Mouse (Mus musculus): ENCODE results near the gene Spag17. TPM values are rescaled to one million over a fixed set of nuclear protein-coding genes. Genes with fewer than 3 reads are reported as not detected.

The Spag17 gene
- total and polyA plus RNA-seq, 2 experiments from 2014 or later: 0.18 TPM; not detected in 1

- 85% methylated on average over 15 of the region's 15 CpGs for WGBS
- Histone ChIP-seq H3K4me3 (ENCODE audit: low read depth, low read length) (no peak overlapping the region), H3K4me2 (ENCODE audit: low read depth, low read length) (peak overlapping the region; percentile 76; the same call in 1 of the 2 replicates), H3K9me3 (replicated peaks; ENCODE audit: control insufficient read depth, low read length) (no peaks in the 10 kb centered on the region), H3K36me3 (replicated peaks; ENCODE audit: control insufficient read depth, insufficient read depth, low read length) (peaks cover 28% of the 10 kb centered on the region), H3K9ac (replicated peaks; ENCODE audit: low read depth, low read length) (0 out of 2 replicates have a peak overlapping the region, but pooled peaks have one; percentile 79), H3K27ac (ENCODE audit: low read depth) (no peak overlapping the region), H3K4me1 (ENCODE audit: control insufficient read depth, insufficient read depth) (peaks cover 4% of the 10 kb centered on the region; the same call in 1 of the 2 replicates), H3K27me3 (ENCODE audit: control insufficient read depth, insufficient read depth, low read length) (no peaks in the 10 kb centered on the region)
- no peak for TF ChIP-seq CTCF (IDR thresholded peaks at IDR 0.05; ENCODE audit: low read depth)
- no peak for TF ChIP-seq EP300 (IDR thresholded peaks at IDR 0.05; ENCODE audit: low read depth)
- no peak for DNase-seq (ENCODE audit: low spot score)
- ATAC-seq (ENCODE audit: insufficient read depth, low read depth): no peak
These were observed 275.7 kb downstream of the Spag17 start for GRCm38 (mm10) chr3:100160682-100161445.

- DNase-seq (ENCODE audit: low spot score) (peak; percentile 11), ATAC-seq (ENCODE audit: insufficient read depth, low read depth) (no peak)
- Histone ChIP-seq H3K4me3 (ENCODE audit: low read depth, low read length) (peak overlapping the region; percentile 86), H3K9me3 (replicated peaks; ENCODE audit: control insufficient read depth, low read length) (no peaks in the 10 kb centered on the region), H3K27ac (ENCODE audit: low read depth) (peak overlapping the region; percentile 27; the same call in 1 of the 2 replicates), H3K9ac (replicated peaks; ENCODE audit: low read depth, low read length) (peak overlapping the region; percentile 79), H3K4me2 (ENCODE audit: low read depth, low read length) (peak overlapping the region; percentile 76), H3K4me1 (ENCODE audit: control insufficient read depth, insufficient read depth) (peaks cover 4% of the 10 kb centered on the region; the same call in 1 of the 2 replicates), H3K36me3 (replicated peaks; ENCODE audit: control insufficient read depth, insufficient read depth, low read length) (peaks cover 19% of the 10 kb centered on the region), H3K27me3 (ENCODE audit: control insufficient read depth, insufficient read depth, low read length) (no peaks in the 10 kb centered on the region)
- TF ChIP-seq CTCF (IDR thresholded peaks at IDR 0.05; ENCODE audit: low read depth) (no peak), EP300 (IDR thresholded peaks at IDR 0.05; ENCODE audit: low read depth) (no peak)
- 1% methylated on average over 35 of the region's 35 CpGs for WGBS
These were observed 276.6 kb downstream of the Spag17 start for GRCm38 (mm10) chr3:100161665-100162314.

- peak; percentile 96 for ATAC-seq (ENCODE audit: insufficient read depth, low read depth)
- peaks cover 4% of the 10 kb centered on the region; the same call in 1 of the 2 replicates for H3K4me1 ChIP-seq (ENCODE audit: control insufficient read depth, insufficient read depth)
These were observed 277.3 kb downstream of the Spag17 start, which contains the start of the genes Gdap2 and Wdr3 for GRCm38 (mm10) chr3:100162315-100163105. Gdap2 (plus strand) TSS chr3:100162381. Wdr3 (minus strand) TSS chr3:100162407.

GRCm38 (mm10) chr3:100163556-100163955, 278.4 kb downstream of the Spag17 start:
- no peak overlapping the region for H3K4me3 ChIP-seq (ENCODE audit: low read depth, low read length)
- WGBS: 69% methylated on average over 2 of the region's 2 CpGs

More at GRCm38 (mm10) chr3:100162315-100163105, 277.3 kb downstream of the Spag17 start, which contains the start of the genes Gdap2 and Wdr3:
- Histone ChIP-seq H3K4me2 (ENCODE audit: low read depth, low read length) (peak within 1 kb of the TSS; percentile 76), H3K4me3 (ENCODE audit: low read depth, low read length) (peak within 1 kb of the TSS; percentile 86), H3K36me3 (replicated peaks; ENCODE audit: control insufficient read depth, insufficient read depth, low read length) (peaks cover 11% of the 10 kb centered on the region), H3K9me3 (replicated peaks; ENCODE audit: control insufficient read depth, low read length) (no peaks in the 10 kb centered on the region), H3K27ac (ENCODE audit: low read depth) (peak within 1 kb of the TSS; percentile 90), H3K9ac (replicated peaks; ENCODE audit: low read depth, low read length) (peak within 1 kb of the TSS; percentile 79), H3K27me3 (ENCODE audit: control insufficient read depth, insufficient read depth, low read length) (no peaks in the 10 kb centered on the region)
- DNase-seq (ENCODE audit: low spot score): peak; percentile 94
- WGBS: under 1% methylated on average over 49 of the region's 55 CpGs
- TF ChIP-seq EP300 (IDR thresholded peaks at IDR 0.05; ENCODE audit: low read depth) (no peak), CTCF (IDR thresholded peaks at IDR 0.05; ENCODE audit: low read depth) (no peak)

GRCm38 (mm10) chr3:100164991-100165390, 279.8 kb downstream of the Spag17 start:
- no peak overlapping the region for H3K9ac ChIP-seq (replicated peaks; ENCODE audit: low read depth, low read length)
- no peak overlapping the region for H3K4me3 ChIP-seq (ENCODE audit: low read depth, low read length)
- H3K27me3 ChIP-seq (ENCODE audit: control insufficient read depth, insufficient read depth, low read length): no peaks in the 10 kb centered on the region
- H3K27ac ChIP-seq (ENCODE audit: low read depth): no peak overlapping the region
- no peak for TF ChIP-seq CTCF (IDR thresholded peaks at IDR 0.05; ENCODE audit: low read depth)
- TF ChIP-seq EP300 (IDR thresholded peaks at IDR 0.05; ENCODE audit: low read depth): no peak
- H3K36me3 ChIP-seq (replicated peaks; ENCODE audit: control insufficient read depth, insufficient read depth, low read length): no peaks in the 10 kb centered on the region; the same call in 1 of the 2 replicates
- H3K9me3 ChIP-seq (replicated peaks; ENCODE audit: control insufficient read depth, low read length): no peaks in the 10 kb centered on the region
- DNase-seq (ENCODE audit: low spot score) (no peak), ATAC-seq (ENCODE audit: insufficient read depth, low read depth) (no peak)
- peaks cover 4% of the 10 kb centered on the region; the same call in 1 of the 2 replicates for H3K4me1 ChIP-seq (ENCODE audit: control insufficient read depth, insufficient read depth)
- no peak overlapping the region for H3K4me2 ChIP-seq (ENCODE audit: low read depth, low read length)

More at GRCm38 (mm10) chr3:100163556-100163955, 278.4 kb downstream of the Spag17 start:
- Histone ChIP-seq H3K36me3 (replicated peaks; ENCODE audit: control insufficient read depth, insufficient read depth, low read length) (peaks cover 11% of the 10 kb centered on the region), H3K4me2 (ENCODE audit: low read depth, low read length) (no peak overlapping the region; the same call in 1 of the 2 replicates), H3K9me3 (replicated peaks; ENCODE audit: control insufficient read depth, low read length) (no peaks in the 10 kb centered on the region), H3K4me1 (ENCODE audit: control insufficient read depth, insufficient read depth) (peaks cover 4% of the 10 kb centered on the region; the same call in 1 of the 2 replicates), H3K27ac (ENCODE audit: low read depth) (no peak overlapping the region), H3K27me3 (ENCODE audit: control insufficient read depth, insufficient read depth, low read length) (no peaks in the 10 kb centered on the region), H3K9ac (replicated peaks; ENCODE audit: low read depth, low read length) (no peak overlapping the region)
- TF ChIP-seq EP300 (IDR thresholded peaks at IDR 0.05; ENCODE audit: low read depth) (no peak), CTCF (IDR thresholded peaks at IDR 0.05; ENCODE audit: low read depth) (no peak)
- ATAC-seq (ENCODE audit: insufficient read depth, low read depth) (no peak), DNase-seq (ENCODE audit: low spot score) (no peak)

Measured in heart, postnatal 0 days (tissue).